Mouse (Mus musculus) hindbrain, embryonic 15.5 days (tissue): ENCODE measurements at regions not wholly inside any gene's neighbourhood (a gene's known extent, or its start where the extent isn't known, plus 50 kb on each side); places are given as distances from the start of the nearest gene placed in this dataset.

Experiments used
- ATAC-seq: fragments of 200-750 bp; cut with Nextera tagmentation; 2 replicates; pipeline ENCODE4 v1.8.0; 2017; ENCODE audit warnings: low read depth, moderate number of reproducible peaks, moderate TSS enrichment; ENCODE audit not compliant: low FRiP score
- H3K27ac ChIP-seq: fragments of 300-500 bp; sonication (generic); replicated peaks from 2 replicates; pipeline ENCODE4 v1.5.1; 2015; ENCODE audit warnings: mild to moderate bottlenecking, inconsistent platforms
- H3K27me3 ChIP-seq: fragments of 300-500 bp; sonication (generic); 2 replicates; pipeline ENCODE4 v1.6.1; 2015; ENCODE audit warnings: control low read depth, inconsistent platforms
- H3K36me3 ChIP-seq: fragments of 300-500 bp; sonication (generic); 2 replicates; pipeline ENCODE4 v1.6.1; 2015; ENCODE audit warnings: control low read depth, inconsistent platforms
- H3K4me1 ChIP-seq: fragments of 300-500 bp; sonication (generic); replicated peaks from 2 replicates; pipeline ENCODE4 v1.6.1; 2015; ENCODE audit warnings: control low read depth, inconsistent platforms
- H3K4me2 ChIP-seq: fragments of 300-500 bp; sonication (generic); 2 replicates; pipeline ENCODE4 v1.6.1; 2015; ENCODE audit warnings: moderate library complexity, mild to moderate bottlenecking, inconsistent platforms
- H3K4me3 ChIP-seq: fragments of 300-500 bp; sonication (generic); 2 replicates; pipeline ENCODE4 v1.5.1; 2015; ENCODE audit warnings: mild to moderate bottlenecking, inconsistent platforms
- H3K9ac ChIP-seq: fragments of 300-500 bp; sonication (generic); 2 replicates; pipeline ENCODE4 v1.6.1; 2015; ENCODE audit warnings: inconsistent platforms
- H3K9me3 ChIP-seq: fragments of 300-500 bp; sonication (generic); 2 replicates; pipeline ENCODE4 v1.6.1; 2016; ENCODE audit warnings: control low read depth, inconsistent platforms
- WGBS: fragments of 180-500 bp; shearing (Covaris S2); methylation state at CpG from one replicate; pipeline ENCODE4 v1.1.7; 2015; 5-methylcytosine and 5-hydroxymethylcytosine counted together

GRCm38 (mm10) chr6:100975835-100976234 is 142.4 kb downstream of the Ppp4r2 start:
- ATAC-seq: no peak
- peaks cover 35% of the 10 kb centered on the region for H3K4me1 ChIP-seq
- H3K4me2 ChIP-seq: peak overlapping the region; percentile 1; the same call in 1 of the 2 replicates
- no peaks in the 10 kb centered on the region for H3K9me3 ChIP-seq
- H3K36me3 ChIP-seq: no peaks in the 10 kb centered on the region
- H3K27me3 ChIP-seq: no peaks in the 10 kb centered on the region
- H3K27ac ChIP-seq: no peak overlapping the region; the same call in 1 of the 2 replicates
- no peak overlapping the region for H3K9ac ChIP-seq
- no peak overlapping the region for H3K4me3 ChIP-seq
- WGBS: 47% methylated on average over 6 of the region's 6 CpGs

- peak; percentile 29; the same call in 1 of the 2 replicates for ATAC-seq
- 38% methylated on average over 9 of the region's 9 CpGs for WGBS
Observed at GRCm38 (mm10) chr6:100977201-100977691, 143.8 kb downstream of the Ppp4r2 start.

GRCm38 (mm10) chr6:100978113-100978512 is 144.7 kb downstream of the Ppp4r2 start:
- no peaks in the 10 kb centered on the region for H3K36me3 ChIP-seq
- no peak overlapping the region for H3K9ac ChIP-seq
- WGBS: 87% methylated on average over 5 of the region's 5 CpGs
- H3K4me2 ChIP-seq: no peak overlapping the region
- no peak for ATAC-seq
- no peak overlapping the region for H3K27ac ChIP-seq
- no peaks in the 10 kb centered on the region for H3K9me3 ChIP-seq
- no peak overlapping the region for H3K4me3 ChIP-seq
- H3K27me3 ChIP-seq: no peaks in the 10 kb centered on the region
- peaks cover 28% of the 10 kb centered on the region for H3K4me1 ChIP-seq

More at GRCm38 (mm10) chr6:100977201-100977691, 143.8 kb downstream of the Ppp4r2 start:
- no peaks in the 10 kb centered on the region for H3K27me3 ChIP-seq
- no peaks in the 10 kb centered on the region for H3K36me3 ChIP-seq
- H3K27ac ChIP-seq: peak overlapping the region; percentile 53
- H3K4me1 ChIP-seq: peaks cover 28% of the 10 kb centered on the region
- H3K4me2 ChIP-seq: peak overlapping the region; percentile 30
- H3K4me3 ChIP-seq: no peak overlapping the region
- H3K9ac ChIP-seq: no peak overlapping the region
- no peaks in the 10 kb centered on the region for H3K9me3 ChIP-seq

- Histone ChIP-seq H3K9me3 (no peaks in the 10 kb centered on the region), H3K4me3 (no peak overlapping the region), H3K27me3 (no peaks in the 10 kb centered on the region), H3K36me3 (no peaks in the 10 kb centered on the region), H3K27ac (no peak overlapping the region), H3K4me1 (peaks cover 28% of the 10 kb centered on the region), H3K9ac (no peak overlapping the region), H3K4me2 (no peak overlapping the region)
- 74% methylated on average over 9 of the region's 9 CpGs for WGBS
- no peak for ATAC-seq
Observed at GRCm38 (mm10) chr6:100978727-100979460, 145.5 kb downstream of the Ppp4r2 start.

- Histone ChIP-seq H3K4me2 (no peak overlapping the region), H3K36me3 (no peaks in the 10 kb centered on the region), H3K9me3 (no peaks in the 10 kb centered on the region), H3K27me3 (no peaks in the 10 kb centered on the region), H3K4me1 (peaks cover 28% of the 10 kb centered on the region), H3K4me3 (no peak overlapping the region), H3K27ac (no peak overlapping the region), H3K9ac (no peak overlapping the region)
- ATAC-seq: no peak
- WGBS: 91% methylated on average over 2 of the region's 2 CpGs
Observed at GRCm38 (mm10) chr6:100980156-100980555, 146.7 kb downstream of the Ppp4r2 start.

GRCm38 (mm10) chr6:100984861-100985260 is 151.4 kb downstream of the Ppp4r2 start:
- ATAC-seq: no peak
- Histone ChIP-seq H3K27ac (no peak overlapping the region), H3K36me3 (no peaks in the 10 kb centered on the region), H3K9me3 (no peaks in the 10 kb centered on the region), H3K4me3 (no peak overlapping the region), H3K9ac (no peak overlapping the region), H3K4me2 (no peak overlapping the region), H3K4me1 (no peaks in the 10 kb centered on the region), H3K27me3 (no peaks in the 10 kb centered on the region)
- WGBS: 80% methylated on average over 7 of the region's 7 CpGs

- Histone ChIP-seq H3K9ac (no peak overlapping the region), H3K4me2 (no peak overlapping the region), H3K9me3 (no peaks in the 10 kb centered on the region), H3K36me3 (no peaks in the 10 kb centered on the region), H3K4me3 (no peak overlapping the region), H3K27me3 (no peaks in the 10 kb centered on the region), H3K27ac (no peak overlapping the region), H3K4me1 (no peaks in the 10 kb centered on the region)
- 66% methylated on average over 5 of the region's 5 CpGs for WGBS
- no peak for ATAC-seq
Observed at GRCm38 (mm10) chr6:100985334-100985937, 152.0 kb downstream of the Ppp4r2 start.

GRCm38 (mm10) chr6:100988521-100988920 is 155.1 kb downstream of the Ppp4r2 start:
- Histone ChIP-seq H3K27me3 (no peaks in the 10 kb centered on the region), H3K4me3 (no peak overlapping the region), H3K9me3 (no peaks in the 10 kb centered on the region), H3K27ac (no peak overlapping the region), H3K36me3 (no peaks in the 10 kb centered on the region), H3K4me1 (0 out of 2 replicates have a peak, but pooled peaks cover 5% of the 10 kb centered on the region), H3K4me2 (no peak overlapping the region), H3K9ac (no peak overlapping the region)
- ATAC-seq: no peak
- 68% methylated on average over 6 of the region's 6 CpGs for WGBS

- 70% methylated on average over 1 of the region's 1 CpGs for WGBS
Observed at GRCm38 (mm10) chr6:100993421-100993820, 160.0 kb downstream of the Ppp4r2 start.

GRCm38 (mm10) chr6:100995874-100996560 is 162.6 kb downstream of the Ppp4r2 start:
- Histone ChIP-seq H3K27me3 (no peaks in the 10 kb centered on the region), H3K36me3 (no peaks in the 10 kb centered on the region), H3K4me1 (peaks cover 13% of the 10 kb centered on the region; the same call in 1 of the 2 replicates), H3K4me2 (no peak overlapping the region), H3K27ac (0 out of 2 replicates have a peak overlapping the region, but pooled peaks have one; percentile 40), H3K4me3 (no peak overlapping the region), H3K9me3 (no peaks in the 10 kb centered on the region), H3K9ac (no peak overlapping the region)
- peak; percentile 79 for ATAC-seq
- WGBS: 8% methylated on average over 6 of the region's 6 CpGs

More at GRCm38 (mm10) chr6:100993421-100993820, 160.0 kb downstream of the Ppp4r2 start:
- H3K9ac ChIP-seq: no peak overlapping the region
- ATAC-seq: no peak
- H3K27ac ChIP-seq: no peak overlapping the region
- H3K4me1 ChIP-seq: peaks cover 13% of the 10 kb centered on the region; the same call in 1 of the 2 replicates
- no peak overlapping the region for H3K4me2 ChIP-seq
- no peak overlapping the region for H3K4me3 ChIP-seq
- H3K36me3 ChIP-seq: no peaks in the 10 kb centered on the region
- no peaks in the 10 kb centered on the region for H3K27me3 ChIP-seq
- H3K9me3 ChIP-seq: no peaks in the 10 kb centered on the region

GRCm38 (mm10) chr6:100998285-100998684 is 164.9 kb downstream of the Ppp4r2 start:
- H3K4me1 ChIP-seq: peaks cover 8% of the 10 kb centered on the region; the same call in 1 of the 2 replicates
- no peak overlapping the region for H3K4me3 ChIP-seq
- no peaks in the 10 kb centered on the region for H3K27me3 ChIP-seq
- H3K36me3 ChIP-seq: no peaks in the 10 kb centered on the region
- no peak overlapping the region for H3K27ac ChIP-seq
- no peak for ATAC-seq
- no peak overlapping the region for H3K4me2 ChIP-seq
- 85% methylated on average over 1 of the region's 1 CpGs for WGBS
- H3K9me3 ChIP-seq: no peaks in the 10 kb centered on the region
- H3K9ac ChIP-seq: no peak overlapping the region

- H3K4me3 ChIP-seq: no peak overlapping the region
- H3K4me2 ChIP-seq: no peak overlapping the region
- no peaks in the 10 kb centered on the region for H3K36me3 ChIP-seq
- H3K4me1 ChIP-seq: no peaks in the 10 kb centered on the region
- no peaks in the 10 kb centered on the region for H3K27me3 ChIP-seq
- H3K9ac ChIP-seq: no peak overlapping the region
- H3K27ac ChIP-seq: no peak overlapping the region
- ATAC-seq: no peak
- WGBS: 88% methylated on average over 1 of the region's 1 CpGs
- H3K9me3 ChIP-seq: no peaks in the 10 kb centered on the region
Observed at GRCm38 (mm10) chr6:101003901-101004300, 170.5 kb downstream of the Ppp4r2 start.
